Mouse (Mus musculus) megakaryocyte, embryonic 14.5 days (primary cell): ENCODE results near the gene Src. TPM values are rescaled to one million over a fixed set of nuclear protein-coding genes. Genes with fewer than 3 reads are reported as not detected.

ENCODE experiments used
- H3K27me3 ChIP-seq: replicated peaks from 2 replicates; pipeline ENCODE3; 2012; ENCODE audit warnings: inconsistent platforms
- H3K36me3 ChIP-seq: replicated peaks from 2 replicates; pipeline ENCODE3; 2012; ENCODE audit warnings: low read length, inconsistent platforms, mixed read lengths
- H3K4me1 ChIP-seq: 2 replicates; pipeline ENCODE4 v1.6.1; 2012; ENCODE audit warnings: inconsistent platforms
- H3K4me3 ChIP-seq: replicated peaks from 2 replicates; pipeline ENCODE3; 2012; ENCODE audit warnings: moderate library complexity, mild to moderate bottlenecking, inconsistent platforms
- H3K9me3 ChIP-seq: 2 replicates; pipeline ENCODE4 v1.6.1; 2012; ENCODE audit warnings: inconsistent platforms
- FLI1 ChIP-seq: IDR thresholded peaks from 2 replicates; pipeline ENCODE4 v1.6.1; 2012; ENCODE audit warnings: low read length, inconsistent platforms, mixed read lengths
- GATA1 ChIP-seq: IDR thresholded peaks from 3 replicates; pipeline ENCODE4 v1.6.1; 2012; ENCODE audit warnings: mixed read lengths, low read length, inconsistent platforms, borderline replicate concordance
- polyA plus RNA-seq: library from polyadenylated mRNA; stranded (reverse); fragments of >175 nt; gene quantifications from 2 replicates; pipeline ENCODE4 v1.2.3, GENCODE M21; 2012; ENCODE audit warnings: low replicate concordance; ENCODE audit not compliant: insufficient read depth

The Src gene
- polyA plus RNA-seq, 1 experiment: 186 TPM

GRCm38 (mm10) chr2:157411151-157411693 lies 7.0 kb upstream of the Src start:
- peaks cover 46% of the 10 kb centered on the region for H3K4me1 ChIP-seq
- no peaks in the 10 kb centered on the region for H3K9me3 ChIP-seq
- H3K36me3 ChIP-seq: no peaks in the 10 kb centered on the region
- no peak for TF ChIP-seq FLI1
- TF ChIP-seq GATA1: no peak
- H3K27me3 ChIP-seq: peaks cover 42% of the 10 kb centered on the region
- no peak overlapping the region for H3K4me3 ChIP-seq

- Histone ChIP-seq H3K27me3 (peaks cover 49% of the 10 kb centered on the region), H3K9me3 (no peaks in the 10 kb centered on the region), H3K4me1 (peaks cover 45% of the 10 kb centered on the region), H3K4me3 (no peak overlapping the region), H3K36me3 (no peaks in the 10 kb centered on the region)
- TF ChIP-seq GATA1: no peak
These were observed 5.7 kb upstream of the Src start for GRCm38 (mm10) chr2:157412497-157412896.

GRCm38 (mm10) chr2:157417229-157417628 lies 1.0 kb upstream of the Src start:
- peaks cover 44% of the 10 kb centered on the region for H3K4me1 ChIP-seq
- no peak overlapping the region for H3K4me3 ChIP-seq
- TF ChIP-seq GATA1 (no peak), FLI1 (no peak)
- H3K27me3 ChIP-seq: peaks cover 52% of the 10 kb centered on the region
- no peaks in the 10 kb centered on the region for H3K36me3 ChIP-seq
- H3K9me3 ChIP-seq: no peaks in the 10 kb centered on the region

DNA sequence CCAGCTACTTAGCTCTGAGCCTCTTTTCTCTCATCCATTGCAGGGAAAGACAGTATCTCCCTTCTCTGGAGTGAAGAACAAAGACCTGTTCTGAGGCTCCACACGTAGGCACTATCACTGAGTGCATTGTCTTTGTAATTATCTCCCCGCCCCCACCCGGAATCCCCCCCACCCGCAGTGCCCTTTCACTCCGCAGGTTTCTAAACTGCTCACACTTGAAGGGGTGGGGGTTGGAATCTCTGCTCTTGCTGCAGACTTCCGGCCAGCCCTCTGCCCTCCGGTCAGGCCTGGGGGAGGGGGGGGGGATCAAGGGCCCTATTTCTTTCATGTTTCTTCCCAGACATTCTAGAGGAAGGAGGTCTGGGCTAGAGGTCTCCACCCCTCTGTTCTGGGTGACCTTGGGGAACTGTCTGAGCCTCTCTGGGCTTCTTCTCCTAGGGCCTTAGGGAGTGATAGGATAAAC lies 396 bp downstream of the Src start:
- Histone ChIP-seq H3K27me3 (peaks cover 51% of the 10 kb centered on the region), H3K9me3 (no peaks in the 10 kb centered on the region), H3K4me3 (no peak overlapping the region), H3K36me3 (no peaks in the 10 kb centered on the region), H3K4me1 (peaks cover 58% of the 10 kb centered on the region)
- TF ChIP-seq GATA1: no peak

- H3K27me3 ChIP-seq: peaks cover 52% of the 10 kb centered on the region
- no peaks in the 10 kb centered on the region for H3K36me3 ChIP-seq
- TF ChIP-seq GATA1: no peak
- H3K4me3 ChIP-seq: peak overlapping the region; percentile 28
- no peaks in the 10 kb centered on the region for H3K9me3 ChIP-seq
- H3K4me1 ChIP-seq: peaks cover 61% of the 10 kb centered on the region
These were observed 1.3 kb downstream of the Src start for GRCm38 (mm10) chr2:157419506-157419905.

DNA sequence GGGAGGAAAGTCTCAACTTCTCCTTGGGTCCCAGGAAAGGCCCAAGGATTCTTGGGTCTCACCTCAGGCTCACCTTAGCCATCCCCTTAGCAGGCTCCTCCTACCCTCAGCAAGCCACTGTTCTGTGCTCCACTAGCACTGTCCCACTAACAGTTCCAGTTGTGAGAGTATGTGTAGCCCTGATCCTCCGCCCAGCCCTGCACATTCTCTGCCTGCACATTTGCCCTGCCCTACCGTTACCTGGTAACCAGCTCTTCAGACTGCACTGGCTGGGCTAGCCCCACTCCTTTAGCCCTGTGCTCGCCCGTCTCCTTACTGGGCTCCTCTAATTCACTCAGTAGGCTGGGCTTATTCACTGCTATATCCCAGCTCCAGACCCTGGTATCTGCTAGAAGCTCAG lies 2.2 kb downstream of the Src start:
- Histone ChIP-seq H3K36me3 (peaks cover 2% of the 10 kb centered on the region), H3K4me3 (no peak overlapping the region), H3K27me3 (peaks cover 54% of the 10 kb centered on the region), H3K4me1 (peaks cover 70% of the 10 kb centered on the region), H3K9me3 (no peaks in the 10 kb centered on the region)
- TF ChIP-seq FLI1 (no peak), GATA1 (no peak)

DNA sequence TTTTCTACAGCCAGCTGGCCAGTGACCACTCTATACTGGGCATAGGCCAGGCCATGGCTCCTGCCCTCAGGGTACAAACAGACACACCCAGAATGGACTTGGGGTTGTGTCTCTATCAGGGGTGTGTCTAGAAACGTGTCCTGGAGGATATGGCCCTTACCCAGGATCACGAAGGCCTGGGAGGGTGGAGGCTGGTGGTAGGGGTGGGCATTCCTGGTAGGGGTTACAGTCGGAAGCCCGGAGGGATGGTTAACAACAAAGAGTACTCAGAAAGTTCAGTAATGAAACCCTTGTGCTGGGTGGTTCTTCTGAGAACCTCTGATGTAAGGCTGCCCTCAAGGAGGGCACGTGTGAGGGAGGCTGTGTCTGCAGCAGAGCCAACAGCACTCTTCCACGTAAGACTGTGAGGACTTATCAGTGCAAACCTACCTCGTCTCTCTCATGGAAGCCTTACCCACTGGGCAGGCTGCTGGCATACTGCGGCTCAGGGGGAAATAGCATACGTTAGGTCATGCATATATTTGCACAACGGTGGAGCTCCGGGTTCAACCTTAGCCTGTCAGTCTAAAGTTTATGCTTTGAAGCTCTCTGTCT lies 3.9 kb downstream of the Src start:
- Histone ChIP-seq H3K4me3 (no peak overlapping the region), H3K9me3 (no peaks in the 10 kb centered on the region), H3K4me1 (peaks cover 80% of the 10 kb centered on the region), H3K36me3 (peaks cover 17% of the 10 kb centered on the region), H3K27me3 (peaks cover 48% of the 10 kb centered on the region)
- TF ChIP-seq GATA1: no peak
- TF ChIP-seq FLI1: no peak

GRCm38 (mm10) chr2:157422854-157423705 lies 4.8 kb downstream of the Src start:
- Histone ChIP-seq H3K4me1 (peaks cover 83% of the 10 kb centered on the region), H3K4me3 (peak overlapping the region; percentile 96), H3K9me3 (no peaks in the 10 kb centered on the region), H3K36me3 (peaks cover 26% of the 10 kb centered on the region), H3K27me3 (peaks cover 41% of the 10 kb centered on the region)
- no peak for TF ChIP-seq GATA1
- TF ChIP-seq FLI1: no peak

- H3K4me1 ChIP-seq: peaks cover 83% of the 10 kb centered on the region
- peak overlapping the region; percentile 96 for H3K4me3 ChIP-seq
- no peak for TF ChIP-seq FLI1
- no peak for TF ChIP-seq GATA1
- no peaks in the 10 kb centered on the region for H3K9me3 ChIP-seq
- H3K27me3 ChIP-seq: peaks cover 35% of the 10 kb centered on the region
- peaks cover 29% of the 10 kb centered on the region for H3K36me3 ChIP-seq
These were observed 5.5 kb downstream of the Src start for GRCm38 (mm10) chr2:157423706-157424125.
